Mouse (Mus musculus) heart, embryonic 11.5 days (tissue): ENCODE results near the gene 4931428F04Rik. TPM values are rescaled to one million over a fixed set of nuclear protein-coding genes. Genes with fewer than 3 reads are reported as not detected.

Source experiments
- ATAC-seq: fragments of 200-750 bp; cut with Nextera tagmentation; replicated peaks from 2 replicates; pipeline ENCODE4 v1.8.0; 2017; ENCODE audit warnings: moderate library complexity; ENCODE audit not compliant: insufficient number of reproducible peaks, low FRiP score, low TSS enrichment
- H3K27ac ChIP-seq: fragments of 300-500 bp; sonication (generic); 2 replicates; pipeline ENCODE4 v1.5.1; 2014; ENCODE audit warnings: mild to moderate bottlenecking, low read depth, low read length
- H3K27me3 ChIP-seq: fragments of 300-500 bp; sonication (generic); 2 replicates; pipeline ENCODE4 v1.6.1; 2014; ENCODE audit warnings: mild to moderate bottlenecking, low read length, mixed read lengths; ENCODE audit not compliant: control insufficient read depth, insufficient read depth
- H3K36me3 ChIP-seq: fragments of 300-500 bp; sonication (generic); 2 replicates; pipeline ENCODE4 v1.6.1; 2014; ENCODE audit warnings: mild to moderate bottlenecking, low read length, moderate library complexity, mixed read lengths; ENCODE audit not compliant: control insufficient read depth, insufficient read depth
- H3K4me1 ChIP-seq: fragments of 300-500 bp; sonication (generic); 2 replicates; pipeline ENCODE4 v1.6.1; 2014; ENCODE audit warnings: low read length; ENCODE audit not compliant: control insufficient read depth, insufficient read depth
- H3K4me2 ChIP-seq: fragments of 300-500 bp; sonication (generic); 2 replicates; pipeline ENCODE4 v1.6.1; 2014; ENCODE audit warnings: mild to moderate bottlenecking, moderate library complexity
- H3K4me3 ChIP-seq: fragments of 300-500 bp; sonication (generic); 2 replicates; pipeline ENCODE4 v1.5.1; 2014; ENCODE audit warnings: low read depth, low read length
- H3K9ac ChIP-seq: fragments of 300-500 bp; sonication (generic); 2 replicates; pipeline ENCODE4 v1.6.1; 2014; ENCODE audit warnings: mild to moderate bottlenecking, low read depth, low read length, moderate library complexity
- H3K9me3 ChIP-seq: fragments of 300-500 bp; sonication (generic); replicated peaks from 2 replicates; pipeline ENCODE4 v1.6.1; 2016; ENCODE audit warnings: low read length; ENCODE audit not compliant: control insufficient read depth
- WGBS: fragments of 180-500 bp; shearing (Covaris S2); extraction: QIAGEN DNeasy Blood & Tissue Kit; methylation state at CpG from one replicate; pipeline ENCODE4 v1.1.7; 2014; ENCODE audit not compliant: insufficient replicate concordance; 5-methylcytosine and 5-hydroxymethylcytosine counted together
- polyA plus RNA-seq: library from polyadenylated mRNA; unstranded; fragments of >200 nt; fragmentation: Nextera tagmentation; extraction: Ambion mirVana; gene quantifications from 2 replicates; pipeline ENCODE4 v1.2.1, GENCODE M21; 2014

Gene 4931428F04Rik
- polyA plus RNA-seq = 4.5 and 6.7 TPM in 2 replicates

- Histone ChIP-seq H3K9me3 (no peaks in the 10 kb centered on the region), H3K4me2 (peak within 1 kb of the TSS; percentile 92), H3K36me3 (no peaks in the 10 kb centered on the region; the same call in 1 of the 2 replicates), H3K27me3 (peaks cover 16% of the 10 kb centered on the region), H3K4me1 (peaks cover 20% of the 10 kb centered on the region), H3K27ac (peak within 1 kb of the TSS; percentile 57; the same call in 1 of the 2 replicates), H3K9ac (peak within 1 kb of the TSS; percentile 72), H3K4me3 (peak within 1 kb of the TSS; percentile 51)
- no peak for ATAC-seq
- WGBS = 1% methylated on average over 41 of the region's 43 CpGs
Measured at GRCm38 (mm10) chr8:105289805-105290460, at the start of gene 4931428F04Rik. Gene 4931428F04Rik (minus strand): TSS chr8:105289864.

GRCm38 (mm10) chr8:105338992-105339391 is 49.3 kb upstream of the 4931428F04Rik start:
- no peaks in the 10 kb centered on the region for H3K9me3 ChIP-seq
- peaks cover 23% of the 10 kb centered on the region for H3K36me3 ChIP-seq
- WGBS = 25% methylated on average over 4 of the region's 4 CpGs
- ATAC-seq = no peak
- no peaks in the 10 kb centered on the region for H3K27me3 ChIP-seq
- H3K4me1 ChIP-seq = peaks cover 35% of the 10 kb centered on the region
- H3K9ac ChIP-seq = no peak overlapping the region
- H3K4me2 ChIP-seq = no peak overlapping the region; the same call in 1 of the 2 replicates
- H3K4me3 ChIP-seq = no peak overlapping the region
- peak overlapping the region; percentile 63 for H3K27ac ChIP-seq

GRCm38 (mm10) chr8:105336373-105337130 is 46.9 kb upstream of the 4931428F04Rik start:
- peaks cover 29% of the 10 kb centered on the region for H3K36me3 ChIP-seq
- 57% methylated on average over 30 of the region's 32 CpGs for WGBS
- H3K4me1 ChIP-seq = peaks cover 31% of the 10 kb centered on the region
- no peak for ATAC-seq
- no peak overlapping the region for H3K9ac ChIP-seq
- H3K27me3 ChIP-seq = no peaks in the 10 kb centered on the region
- no peak overlapping the region for H3K4me2 ChIP-seq
- no peak overlapping the region for H3K27ac ChIP-seq
- H3K4me3 ChIP-seq = no peak overlapping the region
- H3K9me3 ChIP-seq = no peaks in the 10 kb centered on the region

- Histone ChIP-seq H3K4me2 (no peak overlapping the region), H3K9ac (no peak overlapping the region), H3K27me3 (no peaks in the 10 kb centered on the region), H3K36me3 (peaks cover 54% of the 10 kb centered on the region), H3K4me1 (peaks cover 2% of the 10 kb centered on the region), H3K4me3 (no peak overlapping the region), H3K9me3 (no peaks in the 10 kb centered on the region), H3K27ac (no peak overlapping the region)
- 44% methylated on average over 2 of the region's 2 CpGs for WGBS
- no peak for ATAC-seq
Measured at GRCm38 (mm10) chr8:105332523-105332922, 42.9 kb upstream of the 4931428F04Rik start.

GRCm38 (mm10) chr8:105331931-105332330 is 42.3 kb upstream of the 4931428F04Rik start:
- peaks cover 7% of the 10 kb centered on the region for H3K4me1 ChIP-seq
- WGBS = 92% methylated on average over 9 of the region's 9 CpGs
- H3K27ac ChIP-seq = no peak overlapping the region
- ATAC-seq = no peak
- no peaks in the 10 kb centered on the region for H3K27me3 ChIP-seq
- no peak overlapping the region for H3K4me2 ChIP-seq
- H3K9me3 ChIP-seq = no peaks in the 10 kb centered on the region
- peaks cover 50% of the 10 kb centered on the region for H3K36me3 ChIP-seq
- H3K9ac ChIP-seq = no peak overlapping the region
- no peak overlapping the region for H3K4me3 ChIP-seq

GRCm38 (mm10) chr8:105331469-105331868 is 41.8 kb upstream of the 4931428F04Rik start:
- WGBS = 92% methylated on average over 22 of the region's 22 CpGs
- Histone ChIP-seq H3K27me3 (no peaks in the 10 kb centered on the region), H3K27ac (no peak overlapping the region)

GRCm38 (mm10) chr8:105330325-105330724 is 40.7 kb upstream of the 4931428F04Rik start:
- peaks cover 38% of the 10 kb centered on the region for H3K36me3 ChIP-seq
- peaks cover 10% of the 10 kb centered on the region for H3K4me1 ChIP-seq
- H3K4me2 ChIP-seq = no peak overlapping the region
- H3K9ac ChIP-seq = no peak overlapping the region
- no peaks in the 10 kb centered on the region for H3K9me3 ChIP-seq
- no peak overlapping the region for H3K27ac ChIP-seq
- no peaks in the 10 kb centered on the region for H3K27me3 ChIP-seq
- WGBS = 95% methylated on average over 12 of the region's 12 CpGs
- H3K4me3 ChIP-seq = no peak overlapping the region
- no peak for ATAC-seq

More at GRCm38 (mm10) chr8:105331469-105331868, 41.8 kb upstream of the 4931428F04Rik start:
- Histone ChIP-seq H3K36me3 (peaks cover 46% of the 10 kb centered on the region), H3K9me3 (no peaks in the 10 kb centered on the region), H3K9ac (no peak overlapping the region), H3K4me3 (no peak overlapping the region), H3K4me1 (peaks cover 9% of the 10 kb centered on the region), H3K4me2 (no peak overlapping the region)
- no peak for ATAC-seq

- Histone ChIP-seq H3K27me3 (no peaks in the 10 kb centered on the region), H3K27ac (peak overlapping the region; percentile 81; the same call in 1 of the 2 replicates), H3K4me1 (peaks cover 16% of the 10 kb centered on the region), H3K9me3 (no peaks in the 10 kb centered on the region), H3K4me2 (peak overlapping the region; percentile 73), H3K36me3 (peaks cover 36% of the 10 kb centered on the region), H3K9ac (peak overlapping the region; percentile 89), H3K4me3 (peak overlapping the region; percentile 79)
- no peak for ATAC-seq
- 32% methylated on average over 6 of the region's 6 CpGs for WGBS
Measured at GRCm38 (mm10) chr8:105326968-105327367, 37.3 kb upstream of the 4931428F04Rik start.
